ENCODE assay signal across 9 mouse cellular contexts in genomic region chr17:56989467-56990114, GRCm38 (mm10). TPM values are rescaled to one million over a fixed set of nuclear protein-coding genes. Genes with fewer than 3 reads are reported as not detected.
DNase-seq lines count a peak whose midpoint lies in the region; ATAC-seq and TF ChIP-seq lines count a peak whose summit lies in the region.
"Had no signal": no experiment of that assay in that cellular context is flagged by ENCODE, and none has a peak within 500 bp of the region (broad histone marks: within the 10 kb centered on the region; RNA-seq: fewer than 3 reads in every experiment).

No protein-coding gene starts in this region.

- H3K36me3 ChIP-seq in ES-E14 (ENCODE audit: control insufficient read depth, insufficient read depth, low read length, poor library complexity, severe bottlenecking), result peaks cover 27% of the 10 kb centered on the region
- no peaks in the 10 kb centered on the region; the same call in 1 of the 2 replicates for H3K36me3 ChIP-seq in splenic B cell, adult 2 months (ENCODE audit: control insufficient read depth, insufficient read depth, low read length, poor library complexity, severe bottlenecking)

- peak; percentile 80 to 85 for ATAC-seq in hematopoietic stem cell, adult 5-6 weeks (replicated peaks in 1 of 2; ENCODE audit: insufficient read depth in 1 of 2, low FRiP score in 2 of 2, low TSS enrichment in 1 of 2, low read depth in 1 of 2, poor library complexity in 2 of 2, severe bottlenecking in 2 of 2)
- peak; percentile 76 for ATAC-seq in megakaryocyte progenitor cell, adult 5-6 weeks (replicated peaks; ENCODE audit: poor library complexity)

- peak overlapping the region; percentile 84 for H3K9ac ChIP-seq in ES-E14 (ENCODE audit: insufficient read depth, low read depth, low read length, poor library complexity, severe bottlenecking)

- H3K4me1 ChIP-seq in ES-E14 (ENCODE audit: control insufficient read depth in 2 of 2, insufficient read depth in 2 of 2, low read length in 2 of 2, poor library complexity in 1 of 2), result peaks cover 4% of the 10 kb centered on the region in 2 experiments; a peak in 2 of 4 replicates

- peak; percentile 61 for DNase-seq in cerebellum, adult 11-12 months
- DNase-seq in cerebellum, postnatal 4 days (ENCODE audit: low spot score in 2 of 2), result no peak
- peak; percentile 77 for DNase-seq in ES-E14 (ENCODE audit: low read depth, low spot score)
- peak; percentile 73 for DNase-seq in embryo, embryonic 11.5 days (ENCODE audit: low read depth, low spot score)
- peak; percentile 85 to 92 for DNase-seq in left cerebral cortex, postnatal 25 days (ENCODE audit: low spot score in 2 of 2)
- DNase-seq in splenic B cell, adult 2 months (ENCODE audit: low read depth, low spot score), result peak; percentile 27

- no peaks in the 10 kb centered on the region for H3K9me3 ChIP-seq in ES-E14 (ENCODE audit: control insufficient read depth, insufficient read depth, low read depth, low read length)

- H3K27me3 ChIP-seq in splenic B cell, adult 2 months (ENCODE audit: control insufficient read depth, insufficient read depth, low read length, poor library complexity, severe bottlenecking), result no peaks in the 10 kb centered on the region

- peak overlapping the region; percentile 75 for H3K27ac ChIP-seq in ES-E14 (ENCODE audit: insufficient read depth, low read depth, low read length, poor library complexity, severe bottlenecking)

- in situ Hi-C loops in ES-E14 (cut with MboI; ENCODE audit: low sequenced_read_pairs in 2 of 2, unreplicated experiment in 2 of 2), result no loop called here

- H3K4me3 ChIP-seq in ES-E14 (ENCODE audit: insufficient read depth in 1 of 2, low read depth in 1 of 2, low read length in 2 of 2, poor library complexity in 1 of 2, severe bottlenecking in 1 of 2), result peak overlapping the region; percentile 83 to 87

- intact Hi-C loops in left cerebral cortex, postnatal 25 days (cut with DNase I), result loop anchor here (1.0 to 5.0 kb wide), 4 partner anchors 22 to 258 kb away; partner anchors contain the start of genes Gm17949, Gtf2f1 and Mllt1

TF ChIP-seq in ES-E14, 5 proteins besides CTCF, POLR2A, EP300 and RAD21:
- TF ChIP-seq MAFK (IDR thresholded peaks at IDR 0.05; ENCODE audit: insufficient read depth, low read depth, low read length), result no peak
- TF ChIP-seq HCFC1 (IDR thresholded peaks at IDR 0.05; ENCODE audit: borderline replicate concordance, insufficient read depth, low read length), result peak; percentile 89; the same call in 1 of the 2 replicates
- no peak for TF ChIP-seq CHD2 (IDR thresholded peaks at IDR 0.05; ENCODE audit: low read depth, low read length)
TF ChIP-seq in ES-E14: peak in this region for 1.

RNA-seq across cellular contexts. Expression of gene Clpp, which starts 0.5 kb away (rescaled TPM):
- 185 and 187 TPM in 2 replicates for total RNA-seq in ES-E14 (2012; rRNA removed)
- 43.0 and 66.4 TPM in 2 replicates for total RNA-seq in hematopoietic stem cell, adult 5-6 weeks (2017)
- 10 to 100 TPM; 56.1 to 67.9 TPM for total RNA-seq in left cerebral cortex, postnatal 25 days (2021)
- 61.2 and 75.2 TPM in 2 replicates for total RNA-seq in megakaryocyte progenitor cell, adult 5-6 weeks (2015)
- 80.5 and 84.9 TPM in 2 replicates for total RNA-seq in megakaryocyte progenitor cell, adult 5-6 weeks (2017)

RNA-seq across cellular contexts. Expression of gene Alkbh7, which starts 7.5 kb away (rescaled TPM):
- total RNA-seq in ES-E14 (2012; rRNA removed), result 37.1 and 39.5 TPM in 2 replicates
- 13.2 and 18.7 TPM in 2 replicates for total RNA-seq in hematopoietic stem cell, adult 5-6 weeks (2017)
- 10 to 100 TPM; 23.1 to 23.7 TPM for total RNA-seq in left cerebral cortex, postnatal 25 days (2021)
- total RNA-seq in megakaryocyte progenitor cell, adult 5-6 weeks (2015), result 15.1 and 16.6 TPM in 2 replicates
- total RNA-seq in megakaryocyte progenitor cell, adult 5-6 weeks (2017), result 15.0 and 19.8 TPM in 2 replicates

RNA-seq across cellular contexts. Expression of gene Acer1, which starts 7.7 kb away (rescaled TPM):
- 0.54 and 0.74 TPM in 2 replicates for total RNA-seq in ES-E14 (2012; rRNA removed)
- total RNA-seq in hematopoietic stem cell, adult 5-6 weeks (2017), result not detected in 2 replicates
- total RNA-seq in left cerebral cortex, postnatal 25 days (2021), result not detected
- not detected in 2 replicates for total RNA-seq in megakaryocyte progenitor cell, adult 5-6 weeks (2015)
- not detected in 2 replicates for total RNA-seq in megakaryocyte progenitor cell, adult 5-6 weeks (2017)
- total RNA-seq: left cerebral cortex, adult 8-10 months had no signal

RNA-seq across cellular contexts. Expression of gene Pspn, which starts 10.2 kb away (rescaled TPM):
- not detected in 2 replicates for total RNA-seq in ES-E14 (2012; rRNA removed)
- not detected in 2 replicates for total RNA-seq in hematopoietic stem cell, adult 5-6 weeks (2017)
- not detected for total RNA-seq in left cerebral cortex, postnatal 25 days (2021)
- not detected in 2 replicates for total RNA-seq in megakaryocyte progenitor cell, adult 5-6 weeks (2015)
- not detected in 2 replicates for total RNA-seq in megakaryocyte progenitor cell, adult 5-6 weeks (2017)
- total RNA-seq: left cerebral cortex, adult 8-10 months had no signal

RNA-seq across cellular contexts. Expression of gene Gtf2f1, which starts 21.5 kb away (rescaled TPM):
- total RNA-seq in ES-E14 (2012; rRNA removed), result 71.6 and 101 TPM in 2 replicates
- total RNA-seq in hematopoietic stem cell, adult 5-6 weeks (2017), result 89.5 and 124 TPM in 2 replicates
- 10 to 100 TPM; 53.7 to 58.9 TPM for total RNA-seq in left cerebral cortex, postnatal 25 days (2021)
- total RNA-seq in megakaryocyte progenitor cell, adult 5-6 weeks (2015), result 52.8 and 61.1 TPM in 2 replicates
- 120 and 142 TPM in 2 replicates for total RNA-seq in megakaryocyte progenitor cell, adult 5-6 weeks (2017)

Comparison
In these comparisons a context has a peak if more than half of its experiments do, and no peak if none do; other contexts are left out.
1. DNase-seq: peak in cerebellum, adult 11-12 months (single experiment), ES-E14 (single experiment), embryo, embryonic 11.5 days (single experiment), left cerebral cortex, postnatal 25 days (2 of 2) and splenic B cell, adult 2 months (single experiment); none in cerebellum, postnatal 4 days (0 of 2).